Comparison of ENCODE assay signal across 8 mouse cellular contexts in genomic region chr12:8770946-8771843, GRCm38 (mm10). TPM values are rescaled to one million over a fixed set of nuclear protein-coding genes. Genes with fewer than 3 reads are reported as not detected.
A peak's percentile ranks its signal among the peaks of the same experiment; 100 is the strongest.
DNase-seq lines count a peak whose midpoint lies in the region; ATAC-seq and TF ChIP-seq lines count a peak whose summit lies in the region.

TSS of gene Sdc1 (plus strand) at chr12:8771323.

- H3K27me3 ChIP-seq in cerebellum, adult 2 months (ENCODE audit: control insufficient read depth, insufficient read depth, low read length), result no peaks in the 10 kb centered on the region
- no peaks in the 10 kb centered on the region for H3K27me3 ChIP-seq in forebrain, postnatal 0 days (ENCODE audit: insufficient read depth, low read length)

- DNase-seq in NIH3T3 (ENCODE audit: low read depth), result peak; percentile 87
- peak; percentile 83 to 87 for DNase-seq in cerebellum, adult 2 months
- peak; percentile 74 for DNase-seq in forebrain, postnatal 0 days
- peak; percentile 83 for DNase-seq in heart, postnatal 4 days
- DNase-seq in layer of hippocampus, postnatal 14 days (ENCODE audit: low spot score in 2 of 2), result peak; percentile 46 to 60
- DNase-seq in lung, postnatal 4 days, result peak; percentile 85 to 91
- peak; percentile 78 to 80 for DNase-seq in right cerebral cortex, postnatal 10 days (ENCODE audit: low spot score in 2 of 2)
- DNase-seq in urinary bladder, postnatal 4 days (ENCODE audit: low spot score in 2 of 2), result peak; percentile 82

- no peak for TF ChIP-seq POLR2A in cerebellum, adult 2 months (IDR thresholded peaks at IDR 0.05; ENCODE audit: borderline replicate concordance, insufficient read depth, low read length)

- 0 out of 2 replicates have a peak, but pooled peaks cover 2% of the 10 kb centered on the region for H3K4me1 ChIP-seq in cerebellum, adult 2 months (ENCODE audit: control insufficient read depth, insufficient read depth, low read length)
- peaks cover 4% of the 10 kb centered on the region; the same call in 1 of the 2 replicates for H3K4me1 ChIP-seq in forebrain, postnatal 0 days (ENCODE audit: insufficient read depth)

- H3K4me3 ChIP-seq in cerebellum, adult 2 months (replicated peaks; ENCODE audit: insufficient read depth, low read depth, low read length), result peak within 1 kb of the TSS; percentile 70
- H3K4me3 ChIP-seq in forebrain, postnatal 0 days (ENCODE audit: low read depth, low read length), result peak within 1 kb of the TSS; percentile 56

- H3K27ac ChIP-seq in cerebellum, adult 2 months (ENCODE audit: insufficient read depth, low read length), result peak within 1 kb of the TSS; percentile 35
- peak within 1 kb of the TSS; percentile 42 for H3K27ac ChIP-seq in forebrain, postnatal 0 days (ENCODE audit: low read depth, low read length)

- no peaks in the 10 kb centered on the region for H3K36me3 ChIP-seq in forebrain, postnatal 0 days (ENCODE audit: insufficient read depth)

- TF ChIP-seq CTCF in cerebellum, adult 2 months (IDR thresholded peaks at IDR 0.05; ENCODE audit: borderline replicate concordance, insufficient read depth, low read depth, low read length), result peak; percentile 75
- peak; percentile 45 for TF ChIP-seq CTCF in forebrain, postnatal 0 days (IDR thresholded peaks at IDR 0.05; ENCODE audit: low read depth)

- H3K4me2 ChIP-seq in forebrain, postnatal 0 days (ENCODE audit: low read depth), result peak within 1 kb of the TSS; percentile 97

- peak; percentile 80 for ATAC-seq in forebrain, postnatal 0 days

- WGBS in cerebellum, adult 2 months, result under 1% methylated on average over 67 of the region's 67 CpGs
- 5% methylated on average over 67 of the region's 67 CpGs for WGBS in forebrain, postnatal 0 days

- no peaks in the 10 kb centered on the region for H3K9me3 ChIP-seq in forebrain, postnatal 0 days (ENCODE audit: low read length)

- peak within 1 kb of the TSS; percentile 66 for H3K9ac ChIP-seq in forebrain, postnatal 0 days

RNA-seq across cellular contexts. Expression of gene Sdc1, which starts in this region (rescaled TPM):
- polyA plus RNA-seq in cerebellum, adult 2 months (2012; rRNA removed), result 10.8 and 16.9 TPM in 2 replicates
- 12.4 and 19.4 TPM in 2 replicates for total RNA-seq in forebrain, postnatal 0 days (2014; rRNA removed)
- 15.2 and 17.7 TPM in 2 replicates for polyA plus RNA-seq in forebrain, postnatal 0 days (2015; fragmentation: Nextera tagmentation; extraction: Ambion mirVana)
- 10 to 100 TPM; 30.2 to 30.8 TPM for total RNA-seq in heart, postnatal 4 days (2021)
- total RNA-seq in layer of hippocampus, postnatal 14 days (2021), result 1 to 10 TPM; 1.6 to 3.2 TPM

Comparison
In these comparisons a context has a peak if more than half of its experiments do, and no peak if none do; other contexts are left out.
1. Peak in every context shown above with its lines: DNase-seq, ATAC-seq, H3K4me3 ChIP-seq and H3K27ac ChIP-seq.